Mouse (Mus musculus): ENCODE data around the gene Hnrnpm. TPM values are rescaled to one million over a fixed set of nuclear protein-coding genes. Genes with fewer than 3 reads are reported as not detected.

Hnrnpm gene
- polyA plus RNA-seq (2014; fragmentation: Illumina TruSeq; extraction: RNeasy Lipid Tissue Mini Kit (QIAGEN cat#74804); ENCODE audit: low read depth, low replicate concordance), result 415 TPM

GRCm38 (mm10) chr17:33686760-33687159 lies at the start of gene Hnrnpm:
Gene Hnrnpm, minus strand, starts transcription at chr17:33686860.

GRCm38 (mm10) chr17:33718384-33718881 lies 31.8 kb upstream of the Hnrnpm start, which contains the start of gene March2:
Gene March2, minus strand, starts transcription at chr17:33718670.

GRCm38 (mm10) chr17:33637516-33638276 lies 49.0 kb downstream of the Hnrnpm start, which contains the start of gene Pram1:
Gene Pram1, plus strand, starts transcription at chr17:33638056.

GRCm38 (mm10) chr17:33628621-33629486 lies 57.8 kb downstream of the Hnrnpm start, which contains the start of gene Zfp414:
Gene Zfp414, plus strand, starts transcription at chr17:33629090.

Other genes starting within 250 kb of the Hnrnpm start
- 3.1 TPM for gene Adamts10, start 162.7 kb downstream of the Hnrnpm start, polyA plus RNA-seq (2014; fragmentation: Illumina TruSeq; extraction: RNeasy Lipid Tissue Mini Kit (QIAGEN cat#74804); ENCODE audit: low read depth, low replicate concordance)
- gene Myo1f, start 131.2 kb downstream of the Hnrnpm start, polyA plus RNA-seq (2014; fragmentation: Illumina TruSeq; extraction: RNeasy Lipid Tissue Mini Kit (QIAGEN cat#74804); ENCODE audit: low read depth, low replicate concordance), result 0.32 TPM
- 4.3 TPM for gene Zfp414, start 57.8 kb downstream of the Hnrnpm start, polyA plus RNA-seq (2014; fragmentation: Illumina TruSeq; extraction: RNeasy Lipid Tissue Mini Kit (QIAGEN cat#74804); ENCODE audit: low read depth, low replicate concordance)
- not detected for gene Pram1, start 48.8 kb downstream of the Hnrnpm start, polyA plus RNA-seq (2014; fragmentation: Illumina TruSeq; extraction: RNeasy Lipid Tissue Mini Kit (QIAGEN cat#74804); ENCODE audit: low read depth, low replicate concordance)
- 26.0 TPM for gene March2, start 31.8 kb upstream of the Hnrnpm start, polyA plus RNA-seq (2014; fragmentation: Illumina TruSeq; extraction: RNeasy Lipid Tissue Mini Kit (QIAGEN cat#74804); ENCODE audit: low read depth, low replicate concordance)
- 27.5 TPM for gene Rab11b, start 73.7 kb upstream of the Hnrnpm start, polyA plus RNA-seq (2014; fragmentation: Illumina TruSeq; extraction: RNeasy Lipid Tissue Mini Kit (QIAGEN cat#74804); ENCODE audit: low read depth, low replicate concordance)
- gene Angptl4, start 95.0 kb upstream of the Hnrnpm start, polyA plus RNA-seq (2014; fragmentation: Illumina TruSeq; extraction: RNeasy Lipid Tissue Mini Kit (QIAGEN cat#74804); ENCODE audit: low read depth, low replicate concordance), result 1.0 TPM
- 5.3 TPM for gene Kank3, start 123.7 kb upstream of the Hnrnpm start, polyA plus RNA-seq (2014; fragmentation: Illumina TruSeq; extraction: RNeasy Lipid Tissue Mini Kit (QIAGEN cat#74804); ENCODE audit: low read depth, low replicate concordance)
- gene Rps28, start 137.7 kb upstream of the Hnrnpm start, polyA plus RNA-seq (2014; fragmentation: Illumina TruSeq; extraction: RNeasy Lipid Tissue Mini Kit (QIAGEN cat#74804); ENCODE audit: low read depth, low replicate concordance), result 77.1 TPM
- gene Ndufa7, start 137.7 kb upstream of the Hnrnpm start, polyA plus RNA-seq (2014; fragmentation: Illumina TruSeq; extraction: RNeasy Lipid Tissue Mini Kit (QIAGEN cat#74804); ENCODE audit: low read depth, low replicate concordance), result 28.2 TPM
- gene Cd320, start 156.2 kb upstream of the Hnrnpm start, polyA plus RNA-seq (2014; fragmentation: Illumina TruSeq; extraction: RNeasy Lipid Tissue Mini Kit (QIAGEN cat#74804); ENCODE audit: low read depth, low replicate concordance), result 5.6 TPM
- not detected for gene Gm7029, start 187.0 kb upstream of the Hnrnpm start, polyA plus RNA-seq (2014; fragmentation: Illumina TruSeq; extraction: RNeasy Lipid Tissue Mini Kit (QIAGEN cat#74804); ENCODE audit: low read depth, low replicate concordance)
- gene Kifc1, start 203.8 kb upstream of the Hnrnpm start, polyA plus RNA-seq (2014; fragmentation: Illumina TruSeq; extraction: RNeasy Lipid Tissue Mini Kit (QIAGEN cat#74804); ENCODE audit: low read depth, low replicate concordance), result not detected
- not detected for gene Platr17, start 218.3 kb upstream of the Hnrnpm start, polyA plus RNA-seq (2014; fragmentation: Illumina TruSeq; extraction: RNeasy Lipid Tissue Mini Kit (QIAGEN cat#74804); ENCODE audit: low read depth, low replicate concordance)
- 6.5 TPM for gene Daxx, start 222.6 kb upstream of the Hnrnpm start, polyA plus RNA-seq (2014; fragmentation: Illumina TruSeq; extraction: RNeasy Lipid Tissue Mini Kit (QIAGEN cat#74804); ENCODE audit: low read depth, low replicate concordance)
- 54.8 TPM for gene Tapbp, start 229.0 kb upstream of the Hnrnpm start, polyA plus RNA-seq (2014; fragmentation: Illumina TruSeq; extraction: RNeasy Lipid Tissue Mini Kit (QIAGEN cat#74804); ENCODE audit: low read depth, low replicate concordance)
- gene Zbtb22, start 229.0 kb upstream of the Hnrnpm start, polyA plus RNA-seq (2014; fragmentation: Illumina TruSeq; extraction: RNeasy Lipid Tissue Mini Kit (QIAGEN cat#74804); ENCODE audit: low read depth, low replicate concordance), result 1.8 TPM
- gene Rgl2, start 242.7 kb upstream of the Hnrnpm start, polyA plus RNA-seq (2014; fragmentation: Illumina TruSeq; extraction: RNeasy Lipid Tissue Mini Kit (QIAGEN cat#74804); ENCODE audit: low read depth, low replicate concordance), result 8.0 TPM

All from sigmoid colon, adult 10 weeks (tissue).